Mouse (Mus musculus) G1E (cell line): ENCODE data around the gene Hist1h2bg.

Experiments used
- CTCF ChIP-seq: IDR thresholded peaks from 2 replicates; pipeline ENCODE4 v1.5.1; 2012; ENCODE audit warnings: low read depth, low read length, inconsistent platforms, mixed read lengths
- GATA1 ChIP-seq: IDR thresholded peaks from 2 replicates; pipeline ENCODE4 v1.6.1; 2012; ENCODE audit warnings: borderline replicate concordance, low read length, inconsistent platforms, mixed read lengths
- GATA2 ChIP-seq: IDR thresholded peaks from 2 replicates; pipeline ENCODE4 v1.6.1; 2012; ENCODE audit warnings: low read depth, low read length, inconsistent platforms, borderline replicate concordance
- POLR2AphosphoS5 ChIP-seq: IDR thresholded peaks from 2 replicates; pipeline ENCODE4 v1.6.1; 2012; ENCODE audit warnings: low read depth, low read length, inconsistent platforms; ENCODE audit not compliant: insufficient replicate concordance
- TAL1 ChIP-seq: conservative IDR thresholded peaks from 2 replicates; pipeline ENCODE4 v1.6.1; 2012; ENCODE audit warnings: low read depth, low read length, inconsistent platforms, mixed read lengths

DNA sequence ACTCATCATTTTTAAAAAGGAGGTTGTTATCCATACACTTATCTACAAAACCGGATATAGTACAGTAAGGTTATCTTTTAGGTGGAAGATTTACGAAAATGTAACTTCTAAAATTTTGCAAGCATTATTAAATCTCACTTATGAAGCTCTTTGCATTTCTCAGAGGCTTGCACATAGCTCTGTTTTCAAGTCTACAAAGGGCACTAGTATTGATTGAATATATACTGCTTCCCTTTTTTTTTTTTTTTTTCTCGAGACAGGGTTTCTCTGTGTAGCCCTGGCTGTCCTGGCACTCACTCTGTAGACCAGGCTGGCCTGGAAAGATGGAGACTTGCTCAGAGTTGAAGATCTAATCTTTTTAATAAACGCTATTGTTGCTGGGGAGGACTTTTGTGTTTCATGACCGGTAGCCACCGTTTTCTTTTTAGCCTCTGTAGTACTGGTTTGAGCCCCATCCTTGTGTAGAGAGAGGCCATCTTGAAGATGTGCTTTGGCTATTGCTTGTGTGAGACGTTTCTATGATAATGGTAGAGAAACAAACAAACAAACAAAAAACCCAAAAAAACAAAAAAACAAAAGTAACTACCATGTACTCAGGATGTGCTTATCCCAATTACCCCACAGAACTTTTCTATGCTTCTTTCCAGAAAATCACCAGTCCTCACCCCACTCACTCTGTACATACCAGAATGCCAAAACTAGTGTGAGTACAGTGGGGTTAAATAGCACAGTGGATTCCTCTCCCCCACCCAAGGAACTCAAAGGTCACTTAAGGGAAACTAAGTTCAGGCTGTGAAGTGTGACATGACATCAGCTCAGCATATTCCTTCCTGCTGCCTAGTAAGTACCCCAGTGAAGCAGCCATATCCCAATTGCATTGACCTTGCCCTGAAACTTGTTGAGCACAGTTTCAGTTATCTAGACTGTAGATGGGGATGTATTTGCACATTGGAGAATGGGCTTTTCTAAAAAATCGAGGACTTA, 19.0 kb upstream of the Hist1h2bg start:
- TF ChIP-seq CTCF (no peak), TAL1 (no peak), GATA1 (no peak), GATA2 (no peak), POLR2AphosphoS5 (no peak)
